Mouse (Mus musculus): Measurements from ENCODE around the gene Adamts9. TPM values are rescaled to one million over a fixed set of nuclear protein-coding genes. Genes with fewer than 3 reads are reported as not detected.
A peak's percentile ranks its signal among the peaks of the same experiment; 100 is the strongest.

Adamts9 gene
- polyA plus RNA-seq, 1 experiment from 2014 or later = 4.9 TPM

GRCm38 (mm10) chr6:92728084-92728483, 215.2 kb downstream of the Adamts9 start:
- no peak overlapping the region for H3K4me3 ChIP-seq (ENCODE audit: low read depth, low read length)
- no peak overlapping the region; the same call in 1 of the 2 replicates for H3K9ac ChIP-seq (replicated peaks; ENCODE audit: low read length)
- 3% methylated on average over 10 of the region's 10 CpGs for WGBS
- H3K27me3 ChIP-seq (ENCODE audit: control insufficient read depth, insufficient read depth, low read length) = no peaks in the 10 kb centered on the region
- H3K4me2 ChIP-seq (ENCODE audit: low read depth, low read length) = no peak overlapping the region
- ATAC-seq (replicated peaks; ENCODE audit: insufficient number of reproducible peaks, low FRiP score, low TSS enrichment, low read depth) (no peak), DNase-seq (ENCODE audit: low spot score) (peak; percentile 93)
- H3K36me3 ChIP-seq (replicated peaks; ENCODE audit: control insufficient read depth, insufficient read depth, low read depth, low read length) = no peaks in the 10 kb centered on the region
- no peak overlapping the region for H3K27ac ChIP-seq (replicated peaks; ENCODE audit: low read depth, low read length)
- H3K9me3 ChIP-seq (replicated peaks; ENCODE audit: control insufficient read depth, low read length) = no peaks in the 10 kb centered on the region
- no peaks in the 10 kb centered on the region; the same call in 1 of the 2 replicates for H3K4me1 ChIP-seq (ENCODE audit: control insufficient read depth, insufficient read depth, low read length)

GRCm38 (mm10) chr6:92727351-92727986, 215.8 kb downstream of the Adamts9 start:
- ATAC-seq (replicated peaks; ENCODE audit: insufficient number of reproducible peaks, low FRiP score, low TSS enrichment, low read depth) (no peak), DNase-seq (ENCODE audit: low spot score) (no peak)
- Histone ChIP-seq H3K4me3 (ENCODE audit: low read depth, low read length) (no peak overlapping the region), H3K4me1 (ENCODE audit: control insufficient read depth, insufficient read depth, low read length) (no peaks in the 10 kb centered on the region; the same call in 1 of the 2 replicates), H3K36me3 (replicated peaks; ENCODE audit: control insufficient read depth, insufficient read depth, low read depth, low read length) (no peaks in the 10 kb centered on the region), H3K9me3 (replicated peaks; ENCODE audit: control insufficient read depth, low read length) (no peaks in the 10 kb centered on the region), H3K27me3 (ENCODE audit: control insufficient read depth, insufficient read depth, low read length) (no peaks in the 10 kb centered on the region), H3K9ac (replicated peaks; ENCODE audit: low read length) (no peak overlapping the region), H3K27ac (replicated peaks; ENCODE audit: low read depth, low read length) (no peak overlapping the region), H3K4me2 (ENCODE audit: low read depth, low read length) (no peak overlapping the region)
- 16% methylated on average over 7 of the region's 7 CpGs for WGBS

GRCm38 (mm10) chr6:92726121-92726520, 217.2 kb downstream of the Adamts9 start:
- DNase-seq (ENCODE audit: low spot score) (no peak), ATAC-seq (replicated peaks; ENCODE audit: insufficient number of reproducible peaks, low FRiP score, low TSS enrichment, low read depth) (no peak)
- Histone ChIP-seq H3K27me3 (ENCODE audit: control insufficient read depth, insufficient read depth, low read length) (no peaks in the 10 kb centered on the region), H3K4me3 (ENCODE audit: low read depth, low read length) (no peak overlapping the region), H3K4me1 (ENCODE audit: control insufficient read depth, insufficient read depth, low read length) (no peaks in the 10 kb centered on the region; the same call in 1 of the 2 replicates), H3K27ac (replicated peaks; ENCODE audit: low read depth, low read length) (no peak overlapping the region), H3K36me3 (replicated peaks; ENCODE audit: control insufficient read depth, insufficient read depth, low read depth, low read length) (no peaks in the 10 kb centered on the region), H3K9me3 (replicated peaks; ENCODE audit: control insufficient read depth, low read length) (no peaks in the 10 kb centered on the region), H3K4me2 (ENCODE audit: low read depth, low read length) (no peak overlapping the region), H3K9ac (replicated peaks; ENCODE audit: low read length) (no peak overlapping the region)
- WGBS = 64% methylated on average over 5 of the region's 5 CpGs

GRCm38 (mm10) chr6:92724394-92724793, 218.9 kb downstream of the Adamts9 start:
- Histone ChIP-seq H3K4me3 (ENCODE audit: low read depth, low read length) (no peak overlapping the region), H3K27me3 (ENCODE audit: control insufficient read depth, insufficient read depth, low read length) (no peaks in the 10 kb centered on the region), H3K36me3 (replicated peaks; ENCODE audit: control insufficient read depth, insufficient read depth, low read depth, low read length) (no peaks in the 10 kb centered on the region), H3K27ac (replicated peaks; ENCODE audit: low read depth, low read length) (no peak overlapping the region), H3K9me3 (replicated peaks; ENCODE audit: control insufficient read depth, low read length) (no peaks in the 10 kb centered on the region), H3K9ac (replicated peaks; ENCODE audit: low read length) (no peak overlapping the region), H3K4me2 (ENCODE audit: low read depth, low read length) (no peak overlapping the region), H3K4me1 (ENCODE audit: control insufficient read depth, insufficient read depth, low read length) (no peaks in the 10 kb centered on the region; the same call in 1 of the 2 replicates)
- ATAC-seq (replicated peaks; ENCODE audit: insufficient number of reproducible peaks, low FRiP score, low TSS enrichment, low read depth) (no peak), DNase-seq (ENCODE audit: low spot score) (no peak)
- WGBS = 78% methylated on average over 2 of the region's 2 CpGs

Other genes with a start within 250 kb of the Adamts9 start
- gene Prickle2, start 237.3 kb downstream of the Adamts9 start, polyA plus RNA-seq (2014; fragmentation: Nextera tagmentation; extraction: Ambion mirVana) = 4.1 TPM in 2 replicates
- gene A730049H05Rik, start 127.0 kb downstream of the Adamts9 start, polyA plus RNA-seq (2014; fragmentation: Nextera tagmentation; extraction: Ambion mirVana) = 0.72 and 1.7 TPM in 2 replicates
- 0.07 TPM in 1 of 2 replicates, not detected in the other for gene Gm15737, start 74.1 kb downstream of the Adamts9 start, polyA plus RNA-seq (2014; fragmentation: Nextera tagmentation; extraction: Ambion mirVana)